Mouse (Mus musculus): Measurements from ENCODE around the gene Csmd2. TPM values are rescaled to one million over a fixed set of nuclear protein-coding genes. Genes with fewer than 3 reads are reported as not detected.
A peak's percentile ranks its signal among the peaks of the same experiment; 100 is the strongest.

Gene Csmd2
- 0.23 and 0.32 TPM in 2 replicates for polyA plus RNA-seq (2015; fragmentation: Nextera tagmentation; extraction: Ambion mirVana)

- no peaks in the 10 kb centered on the region for H3K36me3 ChIP-seq
- H3K4me2 ChIP-seq = peak within 1 kb of the TSS; percentile 64
- peaks cover 8% of the 10 kb centered on the region; the same call in 1 of the 2 replicates for H3K4me1 ChIP-seq
- H3K9ac ChIP-seq = no peak within 1 kb of the TSS
- H3K27ac ChIP-seq = no peak within 1 kb of the TSS
- under 1% methylated on average over 60 of the region's 65 CpGs for WGBS
- H3K4me3 ChIP-seq (replicated peaks) = peak within 1 kb of the TSS; percentile 36
- no peak for ATAC-seq (ENCODE audit: insufficient read depth, low FRiP score, low read depth)
- H3K27me3 ChIP-seq (replicated peaks) = peaks cover 71% of the 10 kb centered on the region
- H3K9me3 ChIP-seq = no peaks in the 10 kb centered on the region
Measured at GRCm38 (mm10) chr4:127987784-127988455, at the start of gene Csmd2. Gene Csmd2, plus strand, starts transcription at chr4:127987857.

DNA sequence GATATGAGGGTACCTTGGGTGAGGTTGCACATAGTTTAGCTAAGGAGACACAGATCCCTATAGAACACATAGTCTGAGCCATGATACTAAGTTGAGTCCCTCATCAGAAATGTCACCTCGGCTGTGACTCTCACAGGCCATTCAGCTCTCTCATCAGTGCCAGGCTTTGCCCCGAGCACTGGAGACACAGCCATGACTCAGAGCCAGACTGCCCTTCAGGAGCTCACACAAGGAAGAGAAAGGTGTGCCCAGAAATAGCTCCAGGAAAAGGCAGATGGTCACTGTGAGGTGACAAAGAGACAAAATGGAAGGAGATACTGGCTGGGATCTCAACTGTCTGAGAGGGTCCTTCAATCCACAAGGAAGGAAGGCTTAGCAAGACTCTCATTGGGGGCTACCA lies 40.0 kb upstream of the Csmd2 start:
- H3K9ac ChIP-seq = no peak overlapping the region
- H3K4me2 ChIP-seq = no peak overlapping the region
- no peaks in the 10 kb centered on the region for H3K9me3 ChIP-seq
- H3K4me3 ChIP-seq (replicated peaks) = no peak overlapping the region
- H3K27me3 ChIP-seq (replicated peaks) = no peaks in the 10 kb centered on the region
- no peaks in the 10 kb centered on the region for H3K4me1 ChIP-seq
- no peak for ATAC-seq (ENCODE audit: insufficient read depth, low FRiP score, low read depth)
- H3K27ac ChIP-seq = no peak overlapping the region
- 70% methylated on average over 2 of the region's 2 CpGs for WGBS
- no peaks in the 10 kb centered on the region for H3K36me3 ChIP-seq

GRCm38 (mm10) chr4:127953006-127953710 lies 34.5 kb upstream of the Csmd2 start:
- Histone ChIP-seq H3K4me3 (replicated peaks) (no peak overlapping the region), H3K27me3 (replicated peaks) (no peaks in the 10 kb centered on the region), H3K9ac (no peak overlapping the region), H3K27ac (no peak overlapping the region), H3K4me2 (no peak overlapping the region), H3K36me3 (no peaks in the 10 kb centered on the region), H3K9me3 (no peaks in the 10 kb centered on the region), H3K4me1 (no peaks in the 10 kb centered on the region)
- WGBS = 36% methylated on average over 10 of the region's 10 CpGs
- no peak for ATAC-seq (ENCODE audit: insufficient read depth, low FRiP score, low read depth)

- no peak for ATAC-seq (ENCODE audit: insufficient read depth, low FRiP score, low read depth)
- Histone ChIP-seq H3K27me3 (replicated peaks) (peaks cover 42% of the 10 kb centered on the region), H3K27ac (no peak overlapping the region), H3K36me3 (no peaks in the 10 kb centered on the region), H3K4me2 (no peak overlapping the region), H3K9me3 (no peaks in the 10 kb centered on the region), H3K4me1 (no peaks in the 10 kb centered on the region), H3K4me3 (replicated peaks) (no peak overlapping the region), H3K9ac (no peak overlapping the region)
- 11% methylated on average over 7 of the region's 7 CpGs for WGBS
Measured at GRCm38 (mm10) chr4:127969101-127969500, 18.6 kb upstream of the Csmd2 start.

- Histone ChIP-seq H3K27me3 (replicated peaks) (peaks cover 42% of the 10 kb centered on the region), H3K4me2 (no peak overlapping the region), H3K36me3 (no peaks in the 10 kb centered on the region), H3K4me1 (no peaks in the 10 kb centered on the region), H3K9ac (no peak overlapping the region), H3K4me3 (replicated peaks) (no peak overlapping the region), H3K9me3 (no peaks in the 10 kb centered on the region), H3K27ac (no peak overlapping the region)
- no peak for ATAC-seq (ENCODE audit: insufficient read depth, low FRiP score, low read depth)
- 3% methylated on average over 7 of the region's 7 CpGs for WGBS
Measured at GRCm38 (mm10) chr4:127970018-127970421, 17.6 kb upstream of the Csmd2 start.

DNA sequence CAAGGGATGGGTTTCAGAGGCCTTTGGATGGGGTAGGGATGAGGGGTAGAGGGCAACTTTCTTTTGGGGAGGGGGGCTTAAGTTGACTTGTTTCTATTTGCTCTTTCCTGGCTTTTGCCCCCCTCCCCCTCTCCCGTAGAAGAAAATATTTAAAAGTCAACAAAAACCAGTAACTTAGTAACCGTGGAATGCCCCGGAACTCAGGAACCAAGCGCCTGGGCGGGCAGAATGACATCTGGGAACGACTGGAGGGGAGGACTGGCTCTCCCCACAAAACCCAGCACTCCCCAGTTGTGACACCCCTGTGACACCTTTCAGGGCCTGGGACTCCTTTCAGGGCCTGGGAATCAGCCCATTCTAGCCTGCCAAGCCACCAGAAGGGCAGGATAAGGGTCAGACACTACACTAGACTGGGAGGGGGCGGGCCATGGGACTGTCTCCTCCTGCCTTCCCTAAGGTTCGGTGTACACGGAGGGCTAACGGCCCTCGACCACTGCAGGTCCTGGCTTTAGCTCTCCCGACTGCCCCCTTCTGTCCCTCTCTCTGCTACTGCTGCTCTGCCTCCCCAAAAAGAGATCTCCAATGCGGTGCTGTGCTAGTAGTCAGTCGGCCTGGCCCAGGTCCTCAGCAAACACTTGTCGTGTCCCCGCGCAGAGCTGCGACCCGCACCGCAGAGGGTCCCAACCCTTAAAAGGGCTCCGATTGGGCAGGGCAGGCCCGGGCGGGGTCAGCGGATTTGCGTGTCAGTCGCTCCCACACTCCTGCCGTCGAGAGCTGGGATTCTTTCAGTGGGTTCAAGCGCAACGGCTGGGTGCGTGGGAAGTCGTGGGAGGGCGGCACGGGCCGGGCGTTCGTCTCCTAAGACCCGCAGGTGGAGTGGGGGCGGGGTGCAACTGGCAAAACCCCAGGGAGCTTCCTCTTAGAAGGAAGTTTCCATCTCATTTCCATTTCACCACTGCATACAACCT lies 16.5 kb upstream of the Csmd2 start, which contains the start of gene CK137956:
Gene CK137956 (minus strand): TSS at position 51 of the 968 bp plus-strand sequence.
- peaks cover 42% of the 10 kb centered on the region for H3K27me3 ChIP-seq (replicated peaks)
- no peak for ATAC-seq (ENCODE audit: insufficient read depth, low FRiP score, low read depth)

DNA sequence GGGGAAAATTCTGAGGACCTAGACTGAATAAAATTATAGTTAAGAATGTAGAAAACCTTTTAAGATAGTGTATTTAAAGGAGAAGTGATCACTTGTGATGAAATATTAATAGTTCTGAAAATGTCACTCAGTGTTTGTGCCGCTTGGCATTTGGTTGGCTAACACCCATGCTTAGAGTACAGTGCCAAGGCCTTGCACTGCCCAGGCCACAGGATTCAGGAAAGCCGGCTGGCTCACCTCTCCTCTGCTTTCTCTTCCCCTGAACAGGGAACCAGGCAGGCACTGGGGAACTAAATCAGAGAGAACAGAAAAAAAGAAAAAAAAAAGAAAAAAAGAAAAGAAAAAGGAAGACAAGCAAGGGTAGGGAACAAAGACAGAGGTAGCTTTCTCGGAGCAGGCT lies 14.7 kb upstream of the Csmd2 start:
- Histone ChIP-seq H3K27me3 (replicated peaks) (peaks cover 42% of the 10 kb centered on the region), H3K4me1 (no peaks in the 10 kb centered on the region), H3K27ac (no peak overlapping the region), H3K4me2 (no peak overlapping the region), H3K36me3 (no peaks in the 10 kb centered on the region), H3K4me3 (replicated peaks) (no peak overlapping the region), H3K9ac (no peak overlapping the region), H3K9me3 (no peaks in the 10 kb centered on the region)
- ATAC-seq (ENCODE audit: insufficient read depth, low FRiP score, low read depth) = no peak
- WGBS = 81% methylated on average over 3 of the region's 3 CpGs

More for the DNA sequence above, 16.5 kb upstream of the Csmd2 start, which contains the start of gene CK137956:
- H3K4me1 ChIP-seq = no peaks in the 10 kb centered on the region
- 2% methylated on average over 39 of the region's 39 CpGs for WGBS
- H3K9ac ChIP-seq = no peak within 1 kb of the TSS
- no peaks in the 10 kb centered on the region for H3K9me3 ChIP-seq
- H3K4me3 ChIP-seq (replicated peaks) = no peak within 1 kb of the TSS
- H3K4me2 ChIP-seq = no peak within 1 kb of the TSS
- no peaks in the 10 kb centered on the region for H3K36me3 ChIP-seq
- no peak within 1 kb of the TSS for H3K27ac ChIP-seq

DNA sequence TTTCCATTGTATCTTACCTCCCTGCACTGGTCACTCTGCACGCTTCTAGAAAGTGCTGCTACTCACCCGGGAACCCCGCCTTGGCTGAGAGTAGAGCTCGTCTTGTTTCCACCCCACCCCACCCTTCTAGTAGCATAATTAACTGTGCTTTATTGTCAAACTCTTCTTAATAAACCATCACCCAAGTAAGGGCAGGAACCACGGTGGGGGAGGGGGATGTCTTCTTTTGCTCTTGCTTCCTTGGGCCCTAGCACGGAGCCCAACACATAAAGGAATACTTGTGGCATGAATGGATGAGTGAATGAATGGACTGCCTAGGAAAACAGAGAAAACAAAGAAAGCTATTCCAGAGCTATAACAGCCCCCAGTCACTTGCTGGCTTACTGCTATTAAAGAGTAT lies 6.5 kb upstream of the Csmd2 start:
- H3K4me1 ChIP-seq = no peaks in the 10 kb centered on the region
- H3K36me3 ChIP-seq = no peaks in the 10 kb centered on the region
- no peak overlapping the region for H3K9ac ChIP-seq
- H3K9me3 ChIP-seq = no peaks in the 10 kb centered on the region
- no peak overlapping the region for H3K27ac ChIP-seq
- H3K4me3 ChIP-seq (replicated peaks) = no peak overlapping the region
- no peak overlapping the region for H3K4me2 ChIP-seq
- 77% methylated on average over 6 of the region's 6 CpGs for WGBS
- ATAC-seq (ENCODE audit: insufficient read depth, low FRiP score, low read depth) = no peak
- peaks cover 27% of the 10 kb centered on the region for H3K27me3 ChIP-seq (replicated peaks)

DNA sequence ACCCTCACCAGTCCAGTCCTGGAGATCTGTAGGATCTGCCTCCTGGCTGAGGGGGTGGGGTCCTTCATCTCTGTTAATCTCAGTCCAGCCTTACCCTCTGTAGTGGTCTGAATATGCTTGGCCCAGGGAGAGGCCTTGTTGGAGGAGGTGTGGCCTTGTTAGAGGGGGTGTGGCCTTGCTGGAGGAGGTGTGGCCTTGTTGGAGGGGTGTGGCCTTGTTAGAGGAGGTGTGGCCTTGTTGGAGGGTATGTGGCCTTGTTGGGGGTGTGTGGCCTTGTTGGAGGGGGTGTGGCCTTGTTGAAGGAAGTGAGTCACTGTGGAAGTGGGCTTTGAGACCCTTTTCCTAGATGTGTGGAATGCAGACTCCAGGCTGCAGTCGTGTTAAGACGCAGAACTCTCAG lies 3.2 kb upstream of the Csmd2 start:
- Histone ChIP-seq H3K4me2 (no peak overlapping the region), H3K4me1 (peaks cover 8% of the 10 kb centered on the region; the same call in 1 of the 2 replicates), H3K9me3 (no peaks in the 10 kb centered on the region), H3K27me3 (replicated peaks) (peaks cover 59% of the 10 kb centered on the region), H3K4me3 (replicated peaks) (no peak overlapping the region), H3K36me3 (no peaks in the 10 kb centered on the region), H3K27ac (no peak overlapping the region), H3K9ac (no peak overlapping the region)
- ATAC-seq (ENCODE audit: insufficient read depth, low FRiP score, low read depth) = no peak
- 88% methylated on average over 2 of the region's 2 CpGs for WGBS

DNA sequence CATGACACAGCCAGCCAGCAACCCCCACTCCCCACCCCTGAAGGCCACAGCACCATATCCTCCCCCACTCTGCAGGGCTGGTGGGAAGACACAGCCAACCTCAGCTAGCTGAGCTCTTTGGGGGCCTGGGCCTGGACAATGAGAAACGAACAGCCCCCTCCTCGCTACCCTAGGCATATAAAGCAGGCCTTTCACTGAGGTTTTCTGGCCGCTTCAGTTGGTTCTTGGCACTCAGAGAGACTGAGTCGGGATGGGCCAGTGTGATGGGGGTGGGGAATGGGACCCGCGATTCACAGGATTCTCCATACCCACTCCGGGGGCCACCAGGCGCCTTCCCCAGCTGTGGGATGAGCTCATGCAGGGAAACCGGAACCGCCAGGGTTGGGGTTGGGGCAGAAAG lies 1.8 kb upstream of the Csmd2 start:
- Histone ChIP-seq H3K27me3 (replicated peaks) (peaks cover 73% of the 10 kb centered on the region), H3K4me1 (peaks cover 8% of the 10 kb centered on the region; the same call in 1 of the 2 replicates), H3K4me2 (no peak overlapping the region), H3K4me3 (replicated peaks) (no peak overlapping the region), H3K9ac (no peak overlapping the region), H3K27ac (no peak overlapping the region), H3K36me3 (no peaks in the 10 kb centered on the region), H3K9me3 (no peaks in the 10 kb centered on the region)
- 10% methylated on average over 10 of the region's 10 CpGs for WGBS
- ATAC-seq (ENCODE audit: insufficient read depth, low FRiP score, low read depth) = peak; percentile 42; the same call in 1 of the 2 replicates

GRCm38 (mm10) chr4:127986491-127987075 lies 1.1 kb upstream of the Csmd2 start:
- H3K27ac ChIP-seq = no peak overlapping the region
- no peak for ATAC-seq (ENCODE audit: insufficient read depth, low FRiP score, low read depth)
- 5% methylated on average over 25 of the region's 25 CpGs for whole genome bisulfite sequencing
- no peak overlapping the region for H3K9ac ChIP-seq
- peaks cover 75% of the 10 kb centered on the region for H3K27me3 ChIP-seq (replicated peaks)
- peaks cover 8% of the 10 kb centered on the region; the same call in 1 of the 2 replicates for H3K4me1 ChIP-seq
- H3K36me3 ChIP-seq = no peaks in the 10 kb centered on the region
- H3K9me3 ChIP-seq = no peaks in the 10 kb centered on the region
- no peak overlapping the region for H3K4me3 ChIP-seq (replicated peaks)
- no peak overlapping the region; the same call in 1 of the 2 replicates for H3K4me2 ChIP-seq
